Mouse (Mus musculus): ENCODE data around the gene Ppa2. TPM values are rescaled to one million over a fixed set of nuclear protein-coding genes. Genes with fewer than 3 reads are reported as not detected.

Ppa2 gene
- polyA plus RNA-seq (2012; ENCODE audit: insufficient read depth, insufficient read length, low replicate concordance, missing spikeins) = not detected in 2 replicates

DNA sequence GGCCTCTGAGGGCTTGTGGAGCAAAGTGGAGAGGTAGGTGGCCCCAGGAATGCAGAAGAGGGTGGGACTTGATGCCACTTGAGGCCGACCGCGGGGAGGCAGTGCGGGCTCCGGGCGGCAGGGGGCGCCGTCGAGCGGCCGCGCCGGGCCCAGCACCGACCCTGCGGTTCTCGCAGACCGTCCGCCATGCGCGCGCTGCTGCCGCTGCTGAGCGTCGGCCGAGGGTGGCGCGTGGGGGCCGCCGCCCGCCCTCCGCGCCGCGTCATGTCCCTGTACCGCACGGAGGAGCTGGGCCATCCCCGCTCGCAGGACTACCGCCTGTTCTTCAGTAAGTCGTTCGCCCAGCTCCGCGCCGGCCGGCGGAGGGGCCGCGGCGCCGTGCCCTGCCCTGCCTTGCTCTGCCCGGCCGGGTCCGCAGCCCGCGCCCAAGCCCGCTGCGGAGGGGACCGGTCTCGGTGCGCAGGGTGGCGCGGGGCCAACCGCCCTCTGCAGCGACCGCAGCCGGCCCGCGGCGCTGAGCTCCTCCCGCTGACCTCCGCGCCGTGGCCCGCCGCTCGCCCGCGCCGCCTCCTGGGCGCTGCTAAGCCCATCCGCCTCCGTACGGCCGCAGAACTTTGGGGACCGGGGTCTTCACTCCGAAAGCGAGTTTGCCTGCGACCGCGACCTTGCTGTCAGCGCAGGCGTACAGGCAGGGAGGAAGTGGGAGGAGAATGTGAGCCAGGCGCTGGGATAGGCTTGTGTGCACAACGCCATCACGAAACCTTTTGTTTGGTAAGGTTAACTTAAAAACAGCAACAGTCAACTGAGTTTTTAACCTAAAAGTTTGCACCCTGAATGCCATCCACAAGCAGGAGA lies at the start of gene Ppa2:
Gene Ppa2 (plus strand): TSS at position 157 of the 855 bp plus-strand sequence.
- TF ChIP-seq CTCF (IDR thresholded peaks at IDR 0.05; ENCODE audit: insufficient read depth, low read depth, low read length) (peak; percentile 84; the same call in 1 of the 2 replicates), POLR2A (IDR thresholded peaks at IDR 0.05; ENCODE audit: insufficient read depth, low read depth, low read length) (peak; percentile 31; the same call in 1 of the 2 replicates)
- under 1% methylated on average over 95 of the region's 95 CpGs for WGBS
- Histone ChIP-seq H3K4me1 (ENCODE audit: control insufficient read depth, insufficient read depth, low read length) (peaks cover 2% of the 10 kb centered on the region; the same call in 1 of the 2 replicates), H3K4me3 (ENCODE audit: insufficient read depth, low read depth, low read length) (peak within 1 kb of the TSS; percentile 97), H3K27ac (ENCODE audit: insufficient read depth, low read depth, low read length) (peak within 1 kb of the TSS; percentile 95)

GRCm38 (mm10) chr3:133271887-133272286 lies 38.0 kb upstream of the Ppa2 start:
- 17% methylated on average over 3 of the region's 3 CpGs for WGBS
- Histone ChIP-seq H3K4me1 (ENCODE audit: control insufficient read depth, insufficient read depth, low read length) (no peaks in the 10 kb centered on the region), H3K4me3 (ENCODE audit: insufficient read depth, low read depth, low read length) (no peak overlapping the region), H3K27ac (ENCODE audit: insufficient read depth, low read depth, low read length) (no peak overlapping the region)
- TF ChIP-seq POLR2A (IDR thresholded peaks at IDR 0.05; ENCODE audit: insufficient read depth, low read depth, low read length) = no peak
- no peak for TF ChIP-seq CTCF (IDR thresholded peaks at IDR 0.05; ENCODE audit: insufficient read depth, low read depth, low read length)

GRCm38 (mm10) chr3:133284587-133284986 lies 25.3 kb upstream of the Ppa2 start:
- TF ChIP-seq POLR2A (IDR thresholded peaks at IDR 0.05; ENCODE audit: insufficient read depth, low read depth, low read length) = no peak
- TF ChIP-seq CTCF (IDR thresholded peaks at IDR 0.05; ENCODE audit: insufficient read depth, low read depth, low read length) = no peak
- no peak overlapping the region for H3K4me3 ChIP-seq (ENCODE audit: insufficient read depth, low read depth, low read length)
- no peaks in the 10 kb centered on the region for H3K4me1 ChIP-seq (ENCODE audit: control insufficient read depth, insufficient read depth, low read length)
- no peak overlapping the region for H3K27ac ChIP-seq (ENCODE audit: insufficient read depth, low read depth, low read length)
- WGBS = 56% methylated on average over 5 of the region's 5 CpGs

GRCm38 (mm10) chr3:133288795-133289194 lies 21.1 kb upstream of the Ppa2 start:
- Histone ChIP-seq H3K4me3 (ENCODE audit: insufficient read depth, low read depth, low read length) (no peak overlapping the region), H3K27ac (ENCODE audit: insufficient read depth, low read depth, low read length) (no peak overlapping the region), H3K4me1 (ENCODE audit: control insufficient read depth, insufficient read depth, low read length) (no peaks in the 10 kb centered on the region)
- TF ChIP-seq CTCF (IDR thresholded peaks at IDR 0.05; ENCODE audit: insufficient read depth, low read depth, low read length) (no peak), POLR2A (IDR thresholded peaks at IDR 0.05; ENCODE audit: insufficient read depth, low read depth, low read length) (no peak)
- WGBS = 96% methylated on average over 2 of the region's 2 CpGs

- Histone ChIP-seq H3K27ac (ENCODE audit: insufficient read depth, low read depth, low read length) (no peak overlapping the region), H3K4me1 (ENCODE audit: control insufficient read depth, insufficient read depth, low read length) (no peaks in the 10 kb centered on the region), H3K4me3 (ENCODE audit: insufficient read depth, low read depth, low read length) (no peak overlapping the region)
- TF ChIP-seq CTCF (IDR thresholded peaks at IDR 0.05; ENCODE audit: insufficient read depth, low read depth, low read length) = no peak
- no peak for TF ChIP-seq POLR2A (IDR thresholded peaks at IDR 0.05; ENCODE audit: insufficient read depth, low read depth, low read length)
- 96% methylated on average over 3 of the region's 3 CpGs for WGBS
Observed at GRCm38 (mm10) chr3:133304328-133304727, 5.6 kb upstream of the Ppa2 start.

GRCm38 (mm10) chr3:133308361-133308760 lies 1.5 kb upstream of the Ppa2 start:
- TF ChIP-seq POLR2A (IDR thresholded peaks at IDR 0.05; ENCODE audit: insufficient read depth, low read depth, low read length) (no peak), CTCF (IDR thresholded peaks at IDR 0.05; ENCODE audit: insufficient read depth, low read depth, low read length) (no peak)
- Histone ChIP-seq H3K27ac (ENCODE audit: insufficient read depth, low read depth, low read length) (no peak overlapping the region), H3K4me3 (ENCODE audit: insufficient read depth, low read depth, low read length) (no peak overlapping the region), H3K4me1 (ENCODE audit: control insufficient read depth, insufficient read depth, low read length) (peaks cover 2% of the 10 kb centered on the region; the same call in 1 of the 2 replicates)
- 99% methylated on average over 3 of the region's 3 CpGs for WGBS

- 92% methylated on average over 7 of the region's 7 CpGs for WGBS
- no peak for TF ChIP-seq POLR2A (IDR thresholded peaks at IDR 0.05; ENCODE audit: insufficient read depth, low read depth, low read length)
- TF ChIP-seq CTCF (IDR thresholded peaks at IDR 0.05; ENCODE audit: insufficient read depth, low read depth, low read length) = no peak
- peak overlapping the region; percentile 97; the same call in 1 of the 2 replicates for H3K4me3 ChIP-seq (ENCODE audit: insufficient read depth, low read depth, low read length)
Observed at GRCm38 (mm10) chr3:133309359-133309758, 551 bp upstream of the Ppa2 start.

GRCm38 (mm10) chr3:133310809-133311179 lies 884 bp downstream of the Ppa2 start:
- H3K4me1 ChIP-seq (ENCODE audit: control insufficient read depth, insufficient read depth, low read length) = peaks cover 2% of the 10 kb centered on the region; the same call in 1 of the 2 replicates
- WGBS = 12% methylated on average over 14 of the region's 14 CpGs
- H3K4me3 ChIP-seq (ENCODE audit: insufficient read depth, low read depth, low read length) = peak overlapping the region; percentile 97
- TF ChIP-seq POLR2A (IDR thresholded peaks at IDR 0.05; ENCODE audit: insufficient read depth, low read depth, low read length) (no peak), CTCF (IDR thresholded peaks at IDR 0.05; ENCODE audit: insufficient read depth, low read depth, low read length) (no peak)
- peak overlapping the region; percentile 95 for H3K27ac ChIP-seq (ENCODE audit: insufficient read depth, low read depth, low read length)

More at GRCm38 (mm10) chr3:133309359-133309758, 551 bp upstream of the Ppa2 start:
- Histone ChIP-seq H3K4me1 (ENCODE audit: control insufficient read depth, insufficient read depth, low read length) (peaks cover 2% of the 10 kb centered on the region; the same call in 1 of the 2 replicates), H3K27ac (ENCODE audit: insufficient read depth, low read depth, low read length) (no peak overlapping the region)

DNA sequence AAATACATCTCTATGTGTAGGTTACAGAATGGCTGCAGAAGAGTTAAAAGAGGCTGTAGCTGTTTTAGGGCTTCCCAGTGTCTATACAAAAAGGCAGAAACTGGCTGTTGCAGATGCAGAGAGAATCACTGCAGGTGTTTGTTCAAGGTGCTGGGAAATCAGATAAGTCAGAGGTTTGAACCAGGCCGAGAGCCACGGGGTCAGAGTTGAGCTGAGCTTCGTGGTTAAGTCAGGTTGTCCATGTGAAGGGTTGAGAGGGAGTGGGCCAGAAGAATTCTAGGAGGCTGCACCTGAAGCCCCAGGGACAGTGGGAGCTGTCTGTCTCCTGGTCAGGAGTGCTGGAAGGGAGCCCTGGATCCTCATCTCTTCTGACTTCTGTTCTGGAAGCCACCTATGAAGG lies 2.4 kb downstream of the Ppa2 start:
- H3K4me1 ChIP-seq (ENCODE audit: control insufficient read depth, insufficient read depth, low read length) = peaks cover 2% of the 10 kb centered on the region; the same call in 1 of the 2 replicates
- no peak overlapping the region for H3K27ac ChIP-seq (ENCODE audit: insufficient read depth, low read depth, low read length)
- no peak for TF ChIP-seq POLR2A (IDR thresholded peaks at IDR 0.05; ENCODE audit: insufficient read depth, low read depth, low read length)
- TF ChIP-seq CTCF (IDR thresholded peaks at IDR 0.05; ENCODE audit: insufficient read depth, low read depth, low read length) = no peak
- no peak overlapping the region for H3K4me3 ChIP-seq (ENCODE audit: insufficient read depth, low read depth, low read length)
- 96% methylated on average over 3 of the region's 3 CpGs for WGBS
